Mouse (Mus musculus): ENCODE results near the gene Fam241a. TPM values are rescaled to one million over a fixed set of nuclear protein-coding genes. Genes with fewer than 3 reads are reported as not detected.

The Fam241a gene
- total RNA-seq (2018; cell fraction: chromatin; rRNA removed) = 100 to 1,000 TPM in 1 of 26 experiments, 10 to 100 TPM in 17, 1 to 10 TPM in 8; 3.0 to 116 (median 22.4) TPM
- total RNA-seq (2018; cell fraction: cytosol; rRNA removed) = 10 to 100 TPM; 15.9 to 61.5 (median 29.4) TPM
- total RNA-seq (2018; cell fraction: nucleus; rRNA removed) = 100 to 1,000 TPM in 5 of 26 experiments, 10 to 100 TPM in 21; 10.3 to 162 (median 49.9) TPM
- polyA plus RNA-seq (2018) = 15.0 to 30.5 TPM (median 21.3 TPM) in 3 replicates

DNA sequence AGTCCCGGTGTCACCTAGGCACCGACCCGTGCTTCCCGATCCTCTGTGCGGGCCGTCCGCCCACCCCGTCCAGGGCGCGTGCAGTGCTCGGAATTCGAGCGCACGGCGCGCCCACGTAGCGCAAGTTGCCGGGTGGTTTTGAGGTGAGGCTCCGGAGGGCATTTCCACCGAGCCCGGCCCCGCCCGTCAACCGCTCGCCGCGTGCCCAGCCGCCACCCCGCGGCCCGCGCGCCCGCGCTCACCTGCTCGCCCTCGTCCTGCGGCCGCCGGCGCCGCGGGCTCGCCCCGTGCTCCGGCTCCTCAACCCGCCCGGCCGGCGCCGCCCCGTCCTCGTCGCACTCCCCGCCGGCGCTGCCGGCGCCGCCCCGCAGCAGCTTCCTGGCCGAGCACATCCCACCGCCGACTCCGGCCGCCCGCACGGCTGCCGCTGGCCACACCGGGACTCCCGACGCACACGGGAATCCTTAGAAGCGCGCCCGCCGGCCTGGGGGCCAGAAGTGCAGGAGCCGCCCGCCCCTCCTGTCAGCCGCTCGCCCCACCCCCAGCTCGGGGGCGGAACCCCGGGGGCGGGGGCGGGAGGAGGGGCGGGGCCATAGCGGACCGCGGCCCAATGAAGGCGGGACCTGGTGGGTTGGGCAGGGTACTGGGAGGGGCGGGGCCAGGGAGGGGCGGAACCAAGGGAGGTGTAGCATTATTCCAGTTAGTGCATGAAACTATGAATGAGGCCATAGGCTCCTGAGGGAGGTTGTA is at the start of gene Fam241a:
Fam241a (minus strand) TSS at position 533 of the 750 bp plus-strand sequence.
- WGBS (ENCODE audit: missing documents) = under 1% methylated on average over 66 of the region's 94 CpGs
- H3K27ac ChIP-seq = peak within 1 kb of the TSS; percentile 27
- peak within 1 kb of the TSS; percentile 48 for H3K4me3 ChIP-seq (ENCODE audit: inconsistent target)
- H3K79me2 ChIP-seq (ENCODE audit: inconsistent target) = peaks cover 47% of the 10 kb centered on the region
- peaks cover 14% of the 10 kb centered on the region; the same call in 1 of the 2 replicates for H3K36me3 ChIP-seq (ENCODE audit: inconsistent target)

DNA sequence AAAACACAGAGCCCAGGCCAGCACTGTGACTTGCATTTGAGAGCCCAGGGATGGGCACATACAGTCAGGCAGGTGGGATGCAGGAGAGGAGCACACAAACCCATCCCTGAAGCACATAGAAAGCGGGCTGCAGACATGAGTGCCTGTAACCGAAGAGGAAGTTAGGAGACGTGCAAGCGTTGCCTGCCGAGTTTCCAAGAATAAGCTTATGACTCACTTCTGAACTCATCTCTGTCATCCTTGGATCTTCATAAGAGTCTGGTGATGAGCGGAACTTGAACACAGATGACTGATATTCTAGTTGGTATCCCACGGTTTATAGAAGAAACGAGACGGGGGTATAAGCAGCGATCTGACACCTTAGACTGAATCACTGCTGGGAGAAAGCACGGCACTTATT is 36.3 kb upstream of the Fam241a start:
- peak overlapping the region; percentile 48 for H3K27ac ChIP-seq
- no peaks in the 10 kb centered on the region for H3K79me2 ChIP-seq (ENCODE audit: inconsistent target)
- WGBS (ENCODE audit: missing documents) = 41% methylated on average over 11 of the region's 11 CpGs
- no peaks in the 10 kb centered on the region for H3K36me3 ChIP-seq (ENCODE audit: inconsistent target)
- no peak overlapping the region for H3K4me3 ChIP-seq (ENCODE audit: inconsistent target)

DNA sequence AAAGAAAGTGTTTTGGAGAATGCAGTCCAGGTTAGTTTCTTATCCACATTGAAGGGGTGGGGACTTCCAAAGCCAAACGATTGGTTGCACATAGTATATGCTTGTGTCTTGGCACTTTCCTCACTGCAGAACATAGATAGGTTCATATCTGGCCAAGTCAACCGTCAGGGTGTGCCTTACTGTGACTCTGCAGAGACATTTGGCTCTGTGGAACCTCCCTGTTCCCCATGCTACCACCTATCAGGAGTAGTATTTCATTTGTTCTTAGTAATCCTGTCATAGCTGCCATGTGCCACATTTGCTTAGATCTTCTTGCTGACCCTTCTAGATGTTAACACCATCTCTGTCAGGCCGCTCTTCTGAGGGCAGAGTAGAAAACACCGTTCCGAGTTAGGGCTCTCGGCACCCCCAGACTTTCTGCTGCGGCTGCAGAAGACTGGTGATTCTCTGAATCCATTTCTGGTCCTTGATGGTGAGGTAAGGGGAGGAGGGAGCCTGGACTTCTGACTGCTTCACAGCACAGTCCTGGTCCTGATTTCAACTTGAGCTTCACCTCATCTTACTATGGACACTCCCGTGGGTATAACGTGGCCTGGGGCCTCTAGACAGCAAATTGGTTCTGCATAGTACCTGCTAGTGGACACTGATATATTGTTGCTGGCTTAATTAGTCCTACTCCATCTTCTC is 34.3 kb upstream of the Fam241a start:
- 89% methylated on average over 9 of the region's 9 CpGs for WGBS (ENCODE audit: missing documents)
- no peak overlapping the region for H3K27ac ChIP-seq
- no peak overlapping the region for H3K4me3 ChIP-seq (ENCODE audit: inconsistent target)
- no peaks in the 10 kb centered on the region for H3K36me3 ChIP-seq (ENCODE audit: inconsistent target)
- H3K79me2 ChIP-seq (ENCODE audit: inconsistent target) = no peaks in the 10 kb centered on the region

DNA sequence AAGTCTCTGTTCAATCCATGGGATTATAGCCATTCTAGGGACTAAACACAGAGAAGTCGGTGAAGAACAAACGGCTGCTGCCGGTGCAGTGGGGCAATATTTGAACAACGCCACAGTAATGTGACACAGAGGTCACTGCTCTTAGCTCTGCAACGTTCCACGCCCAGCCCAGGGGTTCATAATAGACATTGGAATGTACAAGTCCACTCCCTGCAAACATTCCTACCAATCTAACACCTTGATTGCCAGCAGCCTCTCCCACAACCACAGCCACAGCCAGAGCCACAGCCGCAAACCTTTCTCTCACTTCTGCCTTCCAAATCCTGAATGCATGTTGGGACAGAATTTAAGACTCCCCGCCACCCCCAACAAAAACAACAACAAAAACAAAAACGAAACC is 33.8 kb upstream of the Fam241a start:
- H3K79me2 ChIP-seq (ENCODE audit: inconsistent target) = no peaks in the 10 kb centered on the region
- WGBS (ENCODE audit: missing documents) = 89% methylated on average over 9 of the region's 9 CpGs
- no peak overlapping the region for H3K27ac ChIP-seq
- no peak overlapping the region for H3K4me3 ChIP-seq (ENCODE audit: inconsistent target)
- no peaks in the 10 kb centered on the region for H3K36me3 ChIP-seq (ENCODE audit: inconsistent target)

DNA sequence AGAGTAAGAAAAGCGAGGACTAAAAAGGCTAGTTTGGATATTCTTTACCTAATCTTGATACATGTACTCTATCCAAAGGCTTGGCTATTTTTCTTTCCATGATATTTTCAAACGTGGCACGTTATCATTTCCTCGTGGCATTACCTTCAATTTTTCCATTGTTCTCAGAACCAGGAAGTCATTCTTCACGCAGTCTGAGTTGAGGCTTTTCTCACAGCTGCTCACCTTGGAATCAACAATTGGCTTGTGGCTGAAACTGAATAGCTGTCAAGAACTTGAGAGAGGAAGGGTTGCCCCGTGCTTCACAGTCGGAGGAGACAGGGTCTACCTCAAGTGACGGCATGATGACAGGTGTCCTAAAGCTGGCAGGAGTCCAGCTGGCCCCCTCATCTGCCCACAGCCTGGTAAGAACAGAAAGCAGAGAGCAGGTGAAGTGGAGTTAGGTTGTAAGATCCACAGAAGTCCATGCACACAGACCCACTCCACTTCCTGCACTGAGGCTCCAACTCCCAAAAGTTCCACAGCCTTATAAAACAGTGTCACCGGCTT is 30.6 kb upstream of the Fam241a start:
- H3K79me2 ChIP-seq (ENCODE audit: inconsistent target) = no peaks in the 10 kb centered on the region
- no peaks in the 10 kb centered on the region for H3K36me3 ChIP-seq (ENCODE audit: inconsistent target)
- no peak overlapping the region for H3K4me3 ChIP-seq (ENCODE audit: inconsistent target)
- H3K27ac ChIP-seq = no peak overlapping the region
- WGBS (ENCODE audit: missing documents) = 54% methylated on average over 9 of the region's 9 CpGs

DNA sequence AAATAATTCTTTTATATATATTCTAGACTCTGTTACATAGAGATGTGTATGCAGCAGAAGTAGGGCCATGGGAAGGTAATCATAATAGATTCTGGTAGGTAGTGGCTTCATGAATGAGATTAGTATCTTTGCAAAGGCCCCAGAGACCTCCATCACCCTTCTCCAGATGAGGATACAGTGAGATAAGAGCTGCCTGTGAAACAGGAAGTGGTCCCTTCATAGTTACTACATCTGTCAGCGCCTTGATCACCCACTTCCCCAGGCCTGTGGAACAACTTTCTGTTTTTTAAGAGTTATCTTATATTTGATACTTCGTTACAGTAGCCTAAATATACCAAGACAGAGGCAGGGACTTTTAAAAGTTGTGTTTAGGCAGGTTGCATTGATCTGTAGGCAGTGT is 28.3 kb upstream of the Fam241a start:
- Histone ChIP-seq H3K4me3 (ENCODE audit: inconsistent target) (no peak overlapping the region), H3K27ac (no peak overlapping the region), H3K36me3 (ENCODE audit: inconsistent target) (no peaks in the 10 kb centered on the region), H3K79me2 (ENCODE audit: inconsistent target) (no peaks in the 10 kb centered on the region)
- 20% methylated on average over 2 of the region's 2 CpGs for WGBS (ENCODE audit: missing documents)

DNA sequence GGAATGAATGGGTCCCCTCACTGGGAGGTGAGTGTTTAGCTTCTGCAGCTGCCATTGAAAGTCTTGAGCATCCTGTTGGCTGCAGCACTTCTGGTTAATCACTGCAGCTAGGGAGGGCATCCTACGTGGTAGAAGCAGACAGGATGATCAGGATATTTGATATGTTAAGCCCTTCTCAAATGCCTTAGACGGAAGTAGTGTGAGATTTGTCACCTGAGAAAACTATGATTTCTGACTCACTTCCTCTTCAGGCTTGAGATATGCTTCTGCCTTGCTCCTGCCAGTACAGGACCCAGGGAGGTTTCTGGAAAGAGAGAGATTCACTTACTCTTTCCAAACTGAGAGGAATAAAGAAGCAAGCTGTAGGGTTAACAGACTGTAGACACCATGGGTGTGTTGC is 27.1 kb upstream of the Fam241a start:
- no peaks in the 10 kb centered on the region for H3K36me3 ChIP-seq (ENCODE audit: inconsistent target)
- H3K4me3 ChIP-seq (ENCODE audit: inconsistent target) = no peak overlapping the region
- WGBS (ENCODE audit: missing documents) = 27% methylated on average over 2 of the region's 2 CpGs
- peak overlapping the region; percentile 28; the same call in 1 of the 2 replicates for H3K27ac ChIP-seq
- H3K79me2 ChIP-seq (ENCODE audit: inconsistent target) = no peaks in the 10 kb centered on the region

DNA sequence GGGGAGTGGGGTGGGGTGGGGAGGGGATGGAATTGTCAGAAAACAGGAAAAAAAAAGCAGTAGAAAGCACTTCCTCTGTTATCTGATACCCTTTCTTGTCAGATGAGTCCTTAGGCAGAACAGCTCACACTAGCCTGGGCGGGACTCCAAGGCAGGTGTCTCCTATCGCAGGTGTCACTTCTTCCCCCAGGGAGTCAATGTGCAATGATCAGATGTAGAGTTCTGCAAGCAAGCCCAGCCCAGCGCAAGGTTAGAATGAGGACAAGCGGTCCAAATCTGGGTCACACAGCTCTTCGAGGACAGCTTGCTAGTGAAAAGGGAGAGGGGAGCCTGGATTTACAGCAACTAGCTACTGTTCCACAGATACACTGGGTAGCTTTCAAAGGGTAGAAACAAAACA is 26.0 kb upstream of the Fam241a start:
- Histone ChIP-seq H3K4me3 (ENCODE audit: inconsistent target) (no peak overlapping the region), H3K36me3 (ENCODE audit: inconsistent target) (no peaks in the 10 kb centered on the region), H3K27ac (no peak overlapping the region), H3K79me2 (ENCODE audit: inconsistent target) (no peaks in the 10 kb centered on the region)
- 98% methylated on average over 5 of the region's 5 CpGs for WGBS (ENCODE audit: missing documents)

DNA sequence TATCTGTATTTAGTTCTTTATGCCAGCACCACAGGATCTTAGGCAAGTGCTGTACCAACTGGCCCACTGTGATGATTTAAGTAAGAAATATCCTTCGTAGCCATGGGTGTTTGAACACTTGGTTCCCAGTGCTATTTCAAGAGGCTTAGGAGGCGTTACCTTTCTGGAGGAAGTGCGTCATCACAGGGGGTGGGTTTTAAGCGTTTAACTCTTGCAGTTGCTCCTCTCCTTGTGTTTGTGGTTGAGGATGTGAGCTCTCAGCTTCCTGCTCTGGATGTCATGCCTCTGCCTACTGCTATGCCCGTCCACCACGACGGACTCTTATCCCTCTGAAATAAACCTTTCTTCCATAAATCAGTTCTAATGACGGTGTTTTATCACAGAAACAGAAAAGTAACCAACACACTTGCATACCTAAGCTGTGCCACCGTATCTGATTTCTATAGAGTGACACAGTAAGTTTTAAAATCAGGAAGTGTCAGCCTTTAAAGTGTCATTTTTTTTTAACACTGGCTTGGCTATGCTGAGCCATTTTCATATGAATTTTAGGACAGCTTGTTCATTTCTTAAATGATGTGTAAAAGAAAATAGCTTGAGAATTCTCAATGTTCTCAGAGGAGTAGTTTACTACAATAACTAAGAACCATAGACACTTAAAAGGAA is 22.0 kb upstream of the Fam241a start:
- H3K79me2 ChIP-seq (ENCODE audit: inconsistent target) = no peaks in the 10 kb centered on the region
- H3K4me3 ChIP-seq (ENCODE audit: inconsistent target) = no peak overlapping the region
- WGBS (ENCODE audit: missing documents) = 30% methylated on average over 9 of the region's 9 CpGs
- no peaks in the 10 kb centered on the region for H3K36me3 ChIP-seq (ENCODE audit: inconsistent target)
- H3K27ac ChIP-seq = no peak overlapping the region

DNA sequence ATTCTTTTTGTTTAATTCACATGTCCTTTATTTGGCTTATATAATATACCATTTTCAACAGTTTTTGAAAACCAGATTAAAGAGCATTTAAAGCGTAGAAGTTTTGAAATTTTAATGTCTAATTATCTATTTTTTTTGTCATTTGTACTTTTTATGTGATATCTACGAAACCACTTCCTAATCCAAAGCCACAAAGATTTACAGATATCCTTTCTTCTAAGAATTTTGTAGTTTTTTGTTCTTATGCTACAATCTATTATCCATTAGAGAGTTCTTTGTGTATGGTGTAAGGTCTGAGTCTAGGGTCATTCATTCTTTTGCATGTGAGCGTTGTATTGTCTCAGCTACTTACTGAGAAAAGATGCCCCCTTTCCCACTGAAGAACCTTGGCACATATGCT is 21.4 kb upstream of the Fam241a start:
- no peak overlapping the region for H3K27ac ChIP-seq
- no peaks in the 10 kb centered on the region for H3K79me2 ChIP-seq (ENCODE audit: inconsistent target)
- no peaks in the 10 kb centered on the region for H3K36me3 ChIP-seq (ENCODE audit: inconsistent target)
- WGBS (ENCODE audit: missing documents) = 90% methylated on average over 3 of the region's 3 CpGs
- H3K4me3 ChIP-seq (ENCODE audit: inconsistent target) = no peak overlapping the region

DNA sequence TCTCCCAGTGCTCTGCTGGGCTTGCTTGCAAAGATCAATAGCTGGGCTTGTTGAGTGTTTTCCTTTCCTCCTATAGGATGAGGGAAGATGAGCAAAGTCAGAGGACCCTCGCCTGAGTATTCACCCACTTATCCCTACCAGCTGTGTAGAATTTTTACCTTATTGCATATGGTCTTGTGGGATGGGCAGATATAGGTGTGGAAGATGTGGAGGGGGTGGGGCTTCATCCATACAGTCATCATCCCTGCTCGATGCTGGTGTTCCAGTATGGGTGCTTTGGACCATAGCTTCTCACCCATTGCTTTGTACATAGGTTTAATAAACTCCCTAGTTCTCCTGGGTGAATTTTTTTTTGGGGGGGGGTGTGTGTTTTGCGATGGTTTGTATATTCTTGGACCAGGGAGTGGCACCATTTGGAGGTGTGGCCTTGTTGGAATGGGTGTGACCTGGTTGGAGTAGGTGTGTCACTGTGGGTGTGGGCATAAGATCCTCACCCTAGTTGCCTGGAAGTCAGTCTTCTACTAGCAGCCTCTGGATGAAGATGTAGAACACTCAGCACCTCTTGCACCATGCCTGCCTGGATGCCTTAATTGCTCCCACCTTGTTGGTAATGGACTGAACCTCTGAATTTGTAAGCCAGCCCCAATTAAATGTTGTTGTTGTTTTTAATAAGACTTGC is 19.7 kb upstream of the Fam241a start:
- Histone ChIP-seq H3K4me3 (ENCODE audit: inconsistent target) (no peak overlapping the region), H3K27ac (no peak overlapping the region), H3K36me3 (ENCODE audit: inconsistent target) (no peaks in the 10 kb centered on the region), H3K79me2 (ENCODE audit: inconsistent target) (no peaks in the 10 kb centered on the region)
- 85% methylated on average over 3 of the region's 3 CpGs for WGBS (ENCODE audit: missing documents)

DNA sequence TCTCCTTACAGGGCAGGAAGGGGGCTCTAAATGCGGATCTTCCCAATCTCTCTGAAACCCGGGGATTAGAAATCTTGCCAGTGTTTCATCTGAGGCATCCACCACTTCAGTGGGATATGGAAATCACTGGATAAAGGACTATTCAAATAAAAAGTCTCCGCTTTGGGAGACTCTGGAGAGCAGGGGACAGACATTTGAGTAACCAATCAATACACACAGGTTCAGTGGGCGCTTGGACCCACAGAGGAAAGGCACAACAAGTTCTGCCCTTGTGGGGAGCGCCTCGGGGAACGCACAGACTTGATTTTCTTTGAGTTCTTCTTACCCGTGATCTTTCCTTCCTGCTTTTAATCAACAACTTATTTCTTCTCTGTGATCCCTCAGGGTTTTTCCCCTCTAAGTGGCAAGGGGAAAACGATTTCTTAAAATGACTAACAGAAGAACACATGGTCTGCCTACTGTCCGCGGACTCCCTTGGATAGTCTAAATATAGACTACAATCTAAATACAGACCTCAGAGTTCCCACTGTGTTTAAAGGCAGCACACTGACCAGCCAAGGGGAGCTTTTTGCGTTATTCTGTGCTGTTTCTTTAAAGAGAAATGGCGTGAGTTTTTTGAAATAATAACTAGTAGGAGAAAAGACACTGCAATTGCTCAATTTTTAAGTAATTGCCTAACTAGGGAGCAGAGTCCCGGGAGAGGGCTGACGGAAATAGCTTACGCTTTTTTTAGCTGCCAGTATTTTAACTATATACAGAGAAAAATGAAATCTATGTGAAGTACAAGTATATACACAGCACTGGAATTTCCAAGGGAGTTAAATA is 18.0 kb upstream of the Fam241a start:
- Histone ChIP-seq H3K4me3 (ENCODE audit: inconsistent target) (peak overlapping the region; percentile 7; the same call in 1 of the 2 replicates), H3K36me3 (ENCODE audit: inconsistent target) (no peaks in the 10 kb centered on the region), H3K79me2 (ENCODE audit: inconsistent target) (no peaks in the 10 kb centered on the region), H3K27ac (peak overlapping the region; percentile 86)
- WGBS (ENCODE audit: missing documents) = 17% methylated on average over 16 of the region's 16 CpGs

DNA sequence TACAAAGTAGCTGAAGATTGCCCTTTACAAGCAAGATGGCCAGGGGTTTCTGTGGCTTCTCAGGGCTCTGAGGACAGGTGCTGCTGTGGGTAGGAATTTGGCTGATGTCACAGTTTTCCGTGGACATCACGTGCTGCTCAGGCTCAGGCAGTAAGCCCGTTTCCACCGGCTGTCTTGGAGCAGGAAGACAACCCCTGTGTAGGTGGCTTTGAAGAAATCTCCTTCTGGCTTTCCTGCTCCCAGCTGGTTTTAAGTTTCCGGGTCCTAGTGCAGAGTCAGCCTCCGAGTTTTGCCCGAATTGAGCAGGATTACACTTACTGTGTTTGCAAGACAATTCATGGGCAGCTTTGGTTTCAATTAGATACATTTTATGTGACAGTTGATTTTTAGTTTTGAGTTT is 13.8 kb upstream of the Fam241a start:
- H3K27ac ChIP-seq = no peak overlapping the region
- H3K36me3 ChIP-seq (ENCODE audit: inconsistent target) = no peaks in the 10 kb centered on the region
- H3K79me2 ChIP-seq (ENCODE audit: inconsistent target) = no peaks in the 10 kb centered on the region
- H3K4me3 ChIP-seq (ENCODE audit: inconsistent target) = no peak overlapping the region
- WGBS (ENCODE audit: missing documents) = 89% methylated on average over 7 of the region's 7 CpGs

All from macrophage (primary cell).